Mouse (Mus musculus) forebrain, embryonic 16.5 days (tissue): ENCODE measurements around the gene Gnb1l. TPM values are rescaled to one million over a fixed set of nuclear protein-coding genes. Genes with fewer than 3 reads are reported as not detected.

Experiments used
- ATAC-seq: fragments of 200-750 bp; cut with Nextera tagmentation; 2 replicates; pipeline ENCODE4 v1.8.0; 2017; ENCODE audit warnings: mild to moderate bottlenecking, moderate library complexity
- H3K27ac ChIP-seq: fragments of 300-500 bp; sonication (generic); 2 replicates; pipeline ENCODE4 v1.5.1; 2014; ENCODE audit warnings: low read length, control low read depth
- H3K27me3 ChIP-seq: fragments of 300-500 bp; sonication (generic); replicated peaks from 2 replicates; pipeline ENCODE4 v1.6.1; 2014; ENCODE audit warnings: low read length; ENCODE audit not compliant: control insufficient read depth, insufficient read depth
- H3K36me3 ChIP-seq: fragments of 300-500 bp; sonication (generic); 2 replicates; pipeline ENCODE4 v1.6.1; 2014; ENCODE audit not compliant: control insufficient read depth, insufficient read depth
- H3K4me1 ChIP-seq: fragments of 300-500 bp; sonication (generic); replicated peaks from 2 replicates; pipeline ENCODE4 v1.6.1; 2014; ENCODE audit warnings: low read length; ENCODE audit not compliant: control insufficient read depth, insufficient read depth
- H3K4me2 ChIP-seq: fragments of 300-500 bp; sonication (generic); 2 replicates; pipeline ENCODE4 v1.6.1; 2014; ENCODE audit warnings: mild to moderate bottlenecking, low read length, control low read depth
- H3K4me3 ChIP-seq: fragments of 300-500 bp; sonication (generic); replicated peaks from 2 replicates; pipeline ENCODE4 v1.5.1; 2014; ENCODE audit warnings: mild to moderate bottlenecking, low read length, control low read depth
- H3K9ac ChIP-seq: fragments of 300-500 bp; sonication (generic); replicated peaks from 2 replicates; pipeline ENCODE4 v1.6.1; 2014; ENCODE audit warnings: low read depth, low read length, control low read depth
- H3K9me3 ChIP-seq: fragments of 300-500 bp; sonication (generic); 2 replicates; pipeline ENCODE4 v1.6.1; 2016; ENCODE audit warnings: low read length; ENCODE audit not compliant: control insufficient read depth
- WGBS: fragments of 180-500 bp; shearing (Covaris S2); extraction: QIAGEN DNeasy Blood & Tissue Kit; methylation state at CpG from one replicate; pipeline ENCODE4 v1.1.7; 2014; 5-methylcytosine and 5-hydroxymethylcytosine counted together
- polyA plus RNA-seq: library from polyadenylated mRNA; unstranded; fragments of >200 nt; fragmentation: Nextera tagmentation; extraction: Ambion mirVana; gene quantifications from 2 replicates; pipeline ENCODE4 v1.2.1, GENCODE M21; 2015

Gnb1l gene
- polyA plus RNA-seq, 1 experiment from 2014 or later, result 14.6 TPM

DNA sequence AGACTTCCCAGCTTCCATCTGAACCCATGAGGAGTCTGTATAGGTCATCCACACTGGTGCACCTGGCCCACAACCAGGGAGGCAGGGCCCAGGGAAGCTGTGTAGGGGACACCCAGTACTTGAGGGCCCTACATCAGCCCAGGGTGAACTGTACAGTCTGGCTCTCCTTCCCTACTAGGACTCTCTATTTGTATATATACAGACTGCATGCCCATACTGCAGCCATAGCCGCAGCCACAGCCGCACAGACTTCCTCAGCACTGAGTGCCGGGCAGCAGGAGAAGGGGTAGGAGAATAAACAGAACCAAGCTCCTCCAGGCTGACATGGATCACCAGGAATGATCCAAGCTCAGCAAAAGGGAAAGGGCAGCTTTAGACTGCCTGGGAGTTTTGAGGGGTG is 37.7 kb upstream of the Gnb1l start:
- Histone ChIP-seq H3K9ac (no peak overlapping the region), H3K27me3 (no peaks in the 10 kb centered on the region), H3K4me1 (peaks cover 14% of the 10 kb centered on the region), H3K36me3 (no peaks in the 10 kb centered on the region), H3K4me2 (no peak overlapping the region), H3K27ac (no peak overlapping the region), H3K9me3 (no peaks in the 10 kb centered on the region), H3K4me3 (no peak overlapping the region)
- 96% methylated on average over 3 of the region's 3 CpGs for WGBS
- ATAC-seq, result no peak

DNA sequence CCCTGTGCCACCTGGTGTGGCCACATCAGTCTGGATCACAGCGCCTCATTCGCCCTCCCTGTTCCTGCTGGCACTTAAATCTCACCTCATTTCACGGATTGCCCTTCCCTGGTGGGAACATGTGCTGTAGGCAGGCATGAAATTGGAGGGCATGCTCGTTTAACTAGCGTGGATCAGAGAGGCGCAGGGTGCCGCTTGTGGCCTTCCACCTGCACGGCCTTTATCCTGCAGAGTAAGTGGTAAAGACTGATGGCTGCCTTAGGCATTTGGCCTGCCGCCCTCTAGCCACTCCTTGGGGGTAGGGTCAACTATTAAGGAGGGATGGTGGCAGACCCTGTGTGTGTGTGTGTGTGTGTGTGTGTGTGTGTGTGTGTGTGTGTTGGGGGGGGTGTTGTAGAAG is 36.5 kb upstream of the Gnb1l start:
- 71% methylated on average over 9 of the region's 9 CpGs for WGBS
- no peaks in the 10 kb centered on the region for H3K36me3 ChIP-seq
- ATAC-seq, result no peak

DNA sequence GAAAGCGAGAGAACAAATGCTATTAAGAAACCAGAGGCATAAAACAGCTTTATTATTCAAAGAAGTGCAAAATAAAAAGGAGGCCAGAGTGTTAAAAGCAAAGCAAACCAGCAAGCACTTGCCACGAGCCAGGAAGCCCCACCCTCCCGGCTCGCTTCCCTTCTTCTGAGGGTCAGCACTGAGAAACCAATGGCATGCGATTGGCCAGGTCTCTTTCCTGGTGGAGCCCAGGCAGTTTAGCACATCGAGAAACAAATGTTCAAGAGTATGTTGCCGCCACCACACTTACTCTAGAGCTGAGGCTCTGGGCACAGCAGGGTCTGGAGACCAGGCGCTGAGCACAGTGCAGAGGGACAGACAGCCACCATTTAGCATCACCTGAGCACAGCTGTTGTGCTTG is 35.9 kb upstream of the Gnb1l start:
- Histone ChIP-seq H3K4me1 (peaks cover 14% of the 10 kb centered on the region), H3K4me2 (no peak overlapping the region), H3K9ac (no peak overlapping the region), H3K9me3 (no peaks in the 10 kb centered on the region), H3K27ac (no peak overlapping the region), H3K27me3 (no peaks in the 10 kb centered on the region), H3K4me3 (no peak overlapping the region), H3K36me3 (no peaks in the 10 kb centered on the region)
- WGBS, result 50% methylated on average over 8 of the region's 8 CpGs
- no peak for ATAC-seq

More for the DNA sequence above, 36.5 kb upstream of the Gnb1l start:
- H3K27ac ChIP-seq, result no peak overlapping the region
- no peaks in the 10 kb centered on the region for H3K27me3 ChIP-seq
- no peak overlapping the region for H3K4me2 ChIP-seq
- H3K9ac ChIP-seq, result no peak overlapping the region
- peaks cover 14% of the 10 kb centered on the region for H3K4me1 ChIP-seq
- H3K4me3 ChIP-seq, result no peak overlapping the region
- H3K9me3 ChIP-seq, result no peaks in the 10 kb centered on the region

DNA sequence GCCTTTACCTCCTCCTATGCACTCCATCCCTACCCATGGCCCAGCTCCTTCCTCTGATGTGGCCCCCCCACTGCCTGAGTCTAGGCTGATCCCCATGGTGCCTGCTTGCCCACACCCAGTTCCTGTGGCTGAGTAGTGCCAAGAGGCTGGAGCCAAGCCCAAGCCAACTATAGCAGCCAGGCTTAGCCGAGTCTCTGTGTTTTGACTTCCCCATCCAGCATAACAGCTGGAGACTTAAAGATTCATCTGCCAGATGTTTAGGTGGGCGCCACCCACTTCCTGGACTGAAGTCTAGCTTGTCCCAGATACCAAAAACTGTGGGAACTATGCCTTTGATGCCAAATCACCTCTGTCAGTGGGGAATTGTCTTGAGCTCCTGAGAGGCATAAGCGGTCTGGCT is 34.2 kb upstream of the Gnb1l start:
- H3K4me3 ChIP-seq, result no peak overlapping the region
- ATAC-seq, result no peak
- no peak overlapping the region for H3K9ac ChIP-seq
- no peak overlapping the region for H3K4me2 ChIP-seq
- H3K27me3 ChIP-seq, result no peaks in the 10 kb centered on the region
- H3K36me3 ChIP-seq, result no peaks in the 10 kb centered on the region
- H3K9me3 ChIP-seq, result no peaks in the 10 kb centered on the region
- H3K27ac ChIP-seq, result no peak overlapping the region
- peaks cover 10% of the 10 kb centered on the region for H3K4me1 ChIP-seq
- 76% methylated on average over 3 of the region's 3 CpGs for WGBS

DNA sequence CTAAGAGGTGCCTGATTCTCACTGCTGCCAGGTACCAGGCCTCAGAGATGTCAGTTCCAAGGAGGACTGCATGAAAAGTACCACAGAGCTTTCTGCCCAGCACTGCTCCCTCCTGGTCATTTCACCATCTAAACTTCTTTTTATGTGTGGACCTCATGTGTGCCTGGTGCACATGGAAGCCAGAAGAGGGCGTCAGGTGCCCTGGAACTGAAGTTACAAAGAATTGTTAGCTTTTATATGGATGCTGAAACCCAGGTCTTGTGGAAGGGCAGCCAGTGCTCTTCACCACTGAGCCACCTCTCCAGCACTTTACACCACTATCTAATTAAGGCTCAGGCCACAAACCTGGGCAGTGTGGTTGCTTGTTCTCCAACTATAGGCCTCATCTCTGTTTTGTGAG is 27.7 kb upstream of the Gnb1l start:
- H3K9me3 ChIP-seq, result no peaks in the 10 kb centered on the region
- no peak overlapping the region for H3K4me3 ChIP-seq
- H3K9ac ChIP-seq, result no peak overlapping the region
- WGBS, result 6% methylated on average over 1 of the region's 1 CpGs
- H3K4me1 ChIP-seq, result no peaks in the 10 kb centered on the region
- ATAC-seq, result no peak
- H3K4me2 ChIP-seq, result no peak overlapping the region
- no peaks in the 10 kb centered on the region for H3K27me3 ChIP-seq
- no peak overlapping the region for H3K27ac ChIP-seq
- no peaks in the 10 kb centered on the region for H3K36me3 ChIP-seq

DNA sequence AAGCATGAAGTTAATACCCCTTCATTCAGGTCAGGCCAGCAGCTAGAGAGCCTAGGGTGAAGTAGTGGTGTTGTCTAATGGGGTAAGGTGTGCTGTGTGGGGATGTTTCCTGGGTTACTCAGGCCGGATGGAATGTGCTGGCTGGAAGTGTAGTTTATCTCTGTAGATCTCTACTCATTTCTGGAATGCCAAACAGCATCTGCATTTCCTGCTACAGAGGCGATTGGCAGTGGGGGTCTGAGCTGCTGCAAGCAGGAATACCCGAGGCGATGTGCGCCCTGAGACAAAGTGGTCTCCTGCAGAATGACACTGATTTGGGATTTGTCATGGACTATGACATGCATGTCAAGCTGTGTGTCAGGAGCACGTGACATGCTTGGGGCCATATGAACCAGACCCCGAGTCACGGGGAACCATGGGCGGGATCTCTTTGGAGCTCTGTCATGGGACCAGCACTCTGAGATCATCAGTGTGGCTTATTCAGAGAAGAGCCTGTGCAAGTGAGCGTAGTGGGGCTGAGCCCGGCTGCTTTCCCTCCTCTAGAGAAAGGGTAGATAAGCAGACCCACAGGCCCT is 27.0 kb upstream of the Gnb1l start:
- Histone ChIP-seq H3K4me3 (no peak overlapping the region), H3K9me3 (no peaks in the 10 kb centered on the region), H3K4me2 (no peak overlapping the region), H3K9ac (no peak overlapping the region), H3K36me3 (no peaks in the 10 kb centered on the region; the same call in 1 of the 2 replicates), H3K4me1 (no peaks in the 10 kb centered on the region), H3K27ac (no peak overlapping the region), H3K27me3 (no peaks in the 10 kb centered on the region)
- ATAC-seq, result no peak
- WGBS, result 89% methylated on average over 11 of the region's 11 CpGs

DNA sequence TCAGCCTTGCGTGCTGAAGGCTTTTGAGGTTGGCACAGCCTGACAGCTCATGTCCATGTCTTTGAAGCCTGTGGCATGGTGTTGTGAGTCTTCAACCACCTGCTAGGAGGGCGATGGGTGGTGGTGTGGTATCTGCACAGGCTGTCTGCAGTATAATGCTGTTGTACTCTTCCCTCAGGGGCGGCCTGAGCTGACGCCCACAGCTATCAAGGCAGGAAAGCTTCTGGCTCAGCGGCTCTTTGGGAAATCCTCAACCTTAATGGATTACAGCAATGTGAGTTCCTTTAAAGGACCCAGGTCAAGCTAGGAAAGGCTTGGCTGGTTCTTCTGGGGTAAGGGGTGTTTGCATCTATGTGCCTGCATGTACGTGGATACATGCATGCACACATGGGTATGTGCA is 26.5 kb upstream of the Gnb1l start:
- Histone ChIP-seq H3K4me2 (no peak overlapping the region), H3K9me3 (no peaks in the 10 kb centered on the region), H3K36me3 (no peaks in the 10 kb centered on the region; the same call in 1 of the 2 replicates), H3K27ac (no peak overlapping the region), H3K4me3 (no peak overlapping the region), H3K4me1 (no peaks in the 10 kb centered on the region), H3K9ac (no peak overlapping the region), H3K27me3 (no peaks in the 10 kb centered on the region)
- ATAC-seq, result no peak
- 92% methylated on average over 6 of the region's 6 CpGs for WGBS

DNA sequence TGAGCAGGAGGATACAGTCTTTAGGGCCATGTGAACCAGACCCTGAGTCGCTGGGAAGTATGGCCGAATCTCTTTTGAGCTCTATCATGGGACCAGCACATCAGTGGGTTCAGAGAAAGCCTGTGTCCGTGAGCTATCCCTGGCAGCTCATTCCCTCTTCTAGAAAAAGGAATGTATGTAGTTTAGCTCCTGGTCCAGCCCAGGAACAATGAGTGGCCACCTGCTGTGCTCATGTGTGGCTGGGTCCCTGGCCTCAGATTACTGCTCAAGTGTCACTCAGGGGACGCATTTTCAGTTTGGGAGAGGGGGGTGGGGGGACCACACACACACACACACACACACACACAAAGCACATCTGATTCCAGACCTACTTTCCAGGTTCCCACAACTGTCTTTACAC is 26.1 kb upstream of the Gnb1l start:
- no peak for ATAC-seq
- H3K27ac ChIP-seq, result no peak overlapping the region
- H3K9ac ChIP-seq, result no peak overlapping the region
- H3K27me3 ChIP-seq, result no peaks in the 10 kb centered on the region
- H3K4me2 ChIP-seq, result no peak overlapping the region
- H3K36me3 ChIP-seq, result no peaks in the 10 kb centered on the region; the same call in 1 of the 2 replicates
- H3K4me1 ChIP-seq, result no peaks in the 10 kb centered on the region
- WGBS, result 49% methylated on average over 4 of the region's 4 CpGs
- no peak overlapping the region for H3K4me3 ChIP-seq
- no peaks in the 10 kb centered on the region for H3K9me3 ChIP-seq

DNA sequence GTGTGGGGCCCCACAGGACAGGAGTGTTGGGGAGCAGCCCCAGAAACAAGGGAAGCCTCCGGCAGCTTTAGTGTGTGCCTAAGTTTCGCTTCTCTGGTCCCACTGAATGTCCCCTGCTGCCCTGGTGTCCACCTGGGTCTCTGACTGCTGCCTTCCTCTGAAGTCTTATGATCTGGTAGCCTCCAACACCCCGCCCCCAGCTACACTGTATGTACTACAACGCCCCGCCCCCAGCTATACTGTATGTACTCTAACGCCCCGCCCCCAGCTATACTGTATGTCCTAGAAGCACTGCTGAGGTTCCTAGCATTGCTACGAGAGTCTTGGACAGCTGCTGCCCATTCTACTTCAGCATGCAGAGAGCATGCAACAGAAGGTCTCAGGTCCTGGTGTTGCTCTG is 25.5 kb upstream of the Gnb1l start:
- H3K9me3 ChIP-seq, result no peaks in the 10 kb centered on the region
- no peak overlapping the region for H3K9ac ChIP-seq
- ATAC-seq, result no peak

DNA sequence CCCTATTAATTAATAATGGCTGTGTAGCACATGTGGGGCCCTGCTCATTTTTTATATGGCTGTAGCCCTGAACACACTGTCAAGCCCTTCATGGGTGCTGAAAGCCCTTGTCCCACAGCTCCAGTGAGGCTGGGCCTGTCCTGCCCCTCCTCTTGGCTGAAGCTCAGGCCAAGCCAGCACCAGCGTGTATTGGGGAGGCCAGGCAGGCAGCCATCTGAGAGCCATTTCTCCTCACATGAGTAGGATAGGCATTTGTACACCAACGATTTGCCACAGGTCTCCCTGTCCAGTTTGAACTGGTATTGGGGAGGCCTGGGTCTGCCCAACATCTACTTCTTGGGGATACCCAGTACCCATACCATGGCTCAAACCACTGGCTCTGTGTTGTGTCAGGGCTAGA is 24.5 kb upstream of the Gnb1l start:
- ATAC-seq, result no peak
- Histone ChIP-seq H3K4me3 (no peak overlapping the region), H3K36me3 (no peaks in the 10 kb centered on the region; the same call in 1 of the 2 replicates), H3K4me2 (no peak overlapping the region), H3K27ac (no peak overlapping the region), H3K27me3 (no peaks in the 10 kb centered on the region), H3K9ac (no peak overlapping the region), H3K9me3 (no peaks in the 10 kb centered on the region), H3K4me1 (no peaks in the 10 kb centered on the region)
- WGBS, result 83% methylated on average over 2 of the region's 2 CpGs

More for the DNA sequence above, 25.5 kb upstream of the Gnb1l start:
- no peaks in the 10 kb centered on the region for H3K27me3 ChIP-seq
- H3K27ac ChIP-seq, result no peak overlapping the region
- H3K36me3 ChIP-seq, result no peaks in the 10 kb centered on the region; the same call in 1 of the 2 replicates
- no peak overlapping the region for H3K4me2 ChIP-seq
- no peaks in the 10 kb centered on the region for H3K4me1 ChIP-seq
- H3K4me3 ChIP-seq, result no peak overlapping the region
- 94% methylated on average over 8 of the region's 8 CpGs for WGBS
